Mouse (Mus musculus): ENCODE measurements around the gene Rabl3. TPM values are rescaled to one million over a fixed set of nuclear protein-coding genes. Genes with fewer than 3 reads are reported as not detected.

The Rabl3 gene
- polyA plus RNA-seq, 1 experiment from 2014 or later: 42.6 TPM

GRCm38 (mm10) chr16:37614540-37614939 lies 74.9 kb downstream of the Rabl3 start:
- Histone ChIP-seq H3K27ac (no peak overlapping the region), H3K9me3 (no peaks in the 10 kb centered on the region), H3K4me1 (peaks cover 5% of the 10 kb centered on the region), H3K4me3 (no peak overlapping the region), H3K27me3 (ENCODE audit: poor library complexity, severe bottlenecking) (no peaks in the 10 kb centered on the region), H3K36me3 (replicated peaks) (no peaks in the 10 kb centered on the region)
- 94% methylated on average over 9 of the region's 9 CpGs for WGBS
- no peak for DNase-seq (ENCODE audit: extremely low spot score, low spot score)

GRCm38 (mm10) chr16:37615429-37615828 lies 75.7 kb downstream of the Rabl3 start:
- Histone ChIP-seq H3K36me3 (replicated peaks) (no peaks in the 10 kb centered on the region), H3K27ac (no peak overlapping the region), H3K4me1 (peaks cover 5% of the 10 kb centered on the region), H3K9me3 (no peaks in the 10 kb centered on the region), H3K4me3 (no peak overlapping the region), H3K27me3 (ENCODE audit: poor library complexity, severe bottlenecking) (no peaks in the 10 kb centered on the region)
- DNase-seq (ENCODE audit: extremely low spot score, low spot score): no peak
- 91% methylated on average over 8 of the region's 8 CpGs for WGBS

GRCm38 (mm10) chr16:37616104-37616503 lies 76.4 kb downstream of the Rabl3 start:
- Histone ChIP-seq H3K27me3 (ENCODE audit: poor library complexity, severe bottlenecking) (no peaks in the 10 kb centered on the region), H3K4me3 (no peak overlapping the region), H3K4me1 (peaks cover 5% of the 10 kb centered on the region), H3K27ac (no peak overlapping the region), H3K9me3 (no peaks in the 10 kb centered on the region), H3K36me3 (replicated peaks) (no peaks in the 10 kb centered on the region)
- DNase-seq (ENCODE audit: extremely low spot score, low spot score): no peak
- 87% methylated on average over 8 of the region's 8 CpGs for WGBS

GRCm38 (mm10) chr16:37617695-37618094 lies 78.0 kb downstream of the Rabl3 start:
- H3K4me1 ChIP-seq: peaks cover 6% of the 10 kb centered on the region
- no peak for DNase-seq (ENCODE audit: extremely low spot score, low spot score)
- no peak overlapping the region for H3K27ac ChIP-seq
- H3K36me3 ChIP-seq (replicated peaks): no peaks in the 10 kb centered on the region
- H3K27me3 ChIP-seq (ENCODE audit: poor library complexity, severe bottlenecking): no peaks in the 10 kb centered on the region
- H3K4me3 ChIP-seq: no peak overlapping the region
- H3K9me3 ChIP-seq: no peaks in the 10 kb centered on the region
- WGBS: 55% methylated on average over 3 of the region's 3 CpGs

Other genes with a start within 250 kb of the Rabl3 start
- gene Stxbp5l, start 154.9 kb upstream of the Rabl3 start, polyA plus RNA-seq (2016; fragmentation: Nextera tagmentation; extraction: Ambion mirVana): 1.2 and 1.3 TPM in 2 replicates
- gene Gtf2e1, start 96 bp upstream of the Rabl3 start, polyA plus RNA-seq (2016; fragmentation: Nextera tagmentation; extraction: Ambion mirVana): 50.8 and 53.2 TPM in 2 replicates
- gene Hgd, start 40.3 kb downstream of the Rabl3 start, polyA plus RNA-seq (2016; fragmentation: Nextera tagmentation; extraction: Ambion mirVana): 0.11 TPM in 1 of 2 replicates, not detected in the other
- gene Ndufb4, start 114.6 kb downstream of the Rabl3 start, polyA plus RNA-seq (2016; fragmentation: Nextera tagmentation; extraction: Ambion mirVana): 44.8 and 47.6 TPM in 2 replicates
- gene Fstl1, start 237.0 kb downstream of the Rabl3 start, polyA plus RNA-seq (2016; fragmentation: Nextera tagmentation; extraction: Ambion mirVana): 140 and 143 TPM in 2 replicates

Data from forebrain, embryonic 10.5 days (tissue).